ENCODE assay signal across 8 mouse cellular contexts in the genomic region with DNA sequence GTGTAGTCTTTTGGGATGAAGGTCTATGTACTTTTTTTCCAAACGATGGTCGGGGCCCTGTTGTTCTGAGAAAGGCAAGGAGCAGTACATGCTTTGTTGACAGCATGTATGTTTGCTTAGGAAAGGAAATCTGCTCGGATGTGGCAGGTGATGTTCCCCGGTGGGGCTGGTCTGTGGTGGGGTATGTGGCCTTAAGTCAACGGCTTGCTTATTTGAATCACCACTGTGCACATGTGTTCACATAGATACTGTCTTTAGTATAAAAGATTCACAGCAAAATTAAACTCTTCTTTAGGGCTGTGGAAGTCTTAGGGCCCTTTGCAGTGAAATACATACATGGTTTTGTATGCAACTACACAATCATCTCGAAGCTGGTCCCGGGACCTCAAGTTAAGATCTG. TPM values are rescaled to one million over a fixed set of nuclear protein-coding genes. Genes with fewer than 3 reads are reported as not detected.
A peak's percentile ranks its signal among the peaks of the same experiment; 100 is the strongest.
DNase-seq lines count a peak whose midpoint lies in the region; ATAC-seq and TF ChIP-seq lines count a peak whose summit lies in the region.

No protein-coding gene starts in this region.

- TF ChIP-seq CTCF in liver, adult 2 months (IDR thresholded peaks at IDR 0.05; ENCODE audit: low read depth, low read length): no peak
- no peak for TF ChIP-seq CTCF in stomach, postnatal 0 days (IDR thresholded peaks at IDR 0.05; ENCODE audit: low read depth)

- no peaks in the 10 kb centered on the region for H3K27me3 ChIP-seq in liver, adult 2 months (ENCODE audit: control insufficient read depth, insufficient read depth, low read length)
- no peaks in the 10 kb centered on the region for H3K27me3 ChIP-seq in erythroblast, embryonic 14.5 days (ENCODE audit: control insufficient read depth)
- no peaks in the 10 kb centered on the region for H3K27me3 ChIP-seq in limb, embryonic 14.5 days (ENCODE audit: control insufficient read depth, insufficient read depth, low read length)
- H3K27me3 ChIP-seq in stomach, postnatal 0 days (ENCODE audit: control insufficient read depth, insufficient read depth, low read length): no peaks in the 10 kb centered on the region

- H3K9me3 ChIP-seq in erythroblast, embryonic 14.5 days (ENCODE audit: control insufficient read depth, low read length): no peaks in the 10 kb centered on the region
- no peaks in the 10 kb centered on the region for H3K9me3 ChIP-seq in limb, embryonic 14.5 days (ENCODE audit: control insufficient read depth, low read length)
- H3K9me3 ChIP-seq in stomach, postnatal 0 days (ENCODE audit: control insufficient read depth, low read length): no peaks in the 10 kb centered on the region

- no peak for TF ChIP-seq POLR2A in liver, adult 2 months (IDR thresholded peaks at IDR 0.05; ENCODE audit: extremely low read depth, insufficient read depth, low read length)
- no peak for TF ChIP-seq POLR2A in limb, embryonic 14.5 days (IDR thresholded peaks at IDR 0.05; ENCODE audit: borderline replicate concordance, extremely low read depth, insufficient read depth, insufficient read length)

- no peak for ATAC-seq in limb, embryonic 14.5 days (ENCODE audit: low FRiP score, low read depth)
- ATAC-seq in stomach, postnatal 0 days (ENCODE audit: low FRiP score, low TSS enrichment): no peak

- peaks cover 26% of the 10 kb centered on the region; the same call in 1 of the 2 replicates for H3K79me2 ChIP-seq in liver, adult 2 months (ENCODE audit: control insufficient read depth, insufficient read depth, low read length)

- peak overlapping the region; percentile 90 for H3K4me2 ChIP-seq in limb, embryonic 14.5 days (replicated peaks; ENCODE audit: low read depth, low read length, severe bottlenecking)
- H3K4me2 ChIP-seq in stomach, postnatal 0 days (replicated peaks; ENCODE audit: low read depth): peak overlapping the region; percentile 85

- H3K9ac ChIP-seq in liver, adult 2 months (ENCODE audit: low read depth, low read length): peak overlapping the region; percentile 31
- peak overlapping the region; percentile 99; the same call in 1 of the 2 replicates for H3K9ac ChIP-seq in limb, embryonic 14.5 days (ENCODE audit: low read depth, low read length, severe bottlenecking)
- H3K9ac ChIP-seq in stomach, postnatal 0 days (ENCODE audit: low read length): peak overlapping the region; percentile 96

- 4% methylated on average over 7 of the region's 7 CpGs for WGBS in liver, adult 2 months
- 42% methylated on average over 7 of the region's 7 CpGs for WGBS in limb, embryonic 14.5 days
- 21% methylated on average over 7 of the region's 7 CpGs for WGBS in stomach, postnatal 0 days

- no peak for DNase-seq in liver, adult 2 months (ENCODE audit: extremely low read depth, low read depth, low spot score)
- DNase-seq in liver: no peak
- no peak for DNase-seq in limb, embryonic 14.5 days (ENCODE audit: low spot score)
- DNase-seq in stomach, postnatal 0 days (ENCODE audit: low spot score): no peak
- no peak for DNase-seq in gastrocnemius, postnatal 14 days
- no peak for DNase-seq in embryo, embryonic 11 days
- DNase-seq in cerebellum, postnatal 14 days: no peak

- no peak overlapping the region for H3K27ac ChIP-seq in liver, adult 2 months (replicated peaks; ENCODE audit: insufficient read depth, low read depth, low read length)
- H3K27ac ChIP-seq in limb, embryonic 14.5 days (replicated peaks; ENCODE audit: low read depth, low read length): no peak overlapping the region
- no peak overlapping the region for H3K27ac ChIP-seq in stomach, postnatal 0 days (replicated peaks)

- peaks cover 17% of the 10 kb centered on the region for H3K4me1 ChIP-seq in liver, adult 2 months (ENCODE audit: control insufficient read depth, insufficient read depth, low read length)
- H3K4me1 ChIP-seq in erythroblast, embryonic 14.5 days (ENCODE audit: control insufficient read depth): peaks cover 53% of the 10 kb centered on the region
- peaks cover 23% of the 10 kb centered on the region for H3K4me1 ChIP-seq in limb, embryonic 14.5 days (ENCODE audit: control insufficient read depth, insufficient read depth, low read length)
- H3K4me1 ChIP-seq in stomach, postnatal 0 days (replicated peaks; ENCODE audit: control insufficient read depth, insufficient read depth): no peaks in the 10 kb centered on the region

- peak overlapping the region; percentile 75; the same call in 1 of the 2 replicates for H3K4me3 ChIP-seq in liver, adult 2 months (ENCODE audit: insufficient read depth, low read depth, low read length)
- peak overlapping the region; percentile 91 for H3K4me3 ChIP-seq in erythroblast, embryonic 14.5 days (replicated peaks)
- H3K4me3 ChIP-seq in limb, embryonic 14.5 days (replicated peaks; ENCODE audit: low read length): peak overlapping the region; percentile 90
- H3K4me3 ChIP-seq in stomach, postnatal 0 days (ENCODE audit: low read depth, low read length): peak overlapping the region; percentile 74

- TF ChIP-seq EP300 in stomach, postnatal 0 days (optimal IDR thresholded peaks at IDR 0.05): no peak

- no peaks in the 10 kb centered on the region for H3K36me3 ChIP-seq in liver, adult 2 months (ENCODE audit: control insufficient read depth, insufficient read depth, low read length)
- no peaks in the 10 kb centered on the region; the same call in 1 of the 2 replicates for H3K36me3 ChIP-seq in erythroblast, embryonic 14.5 days (ENCODE audit: control insufficient read depth)
- H3K36me3 ChIP-seq in limb, embryonic 14.5 days (ENCODE audit: control insufficient read depth, insufficient read depth, low read length): no peaks in the 10 kb centered on the region
- H3K36me3 ChIP-seq in stomach, postnatal 0 days (ENCODE audit: control insufficient read depth, insufficient read depth, low read length): no peaks in the 10 kb centered on the region

- intact Hi-C loops in gastrocnemius, postnatal 14 days (cut with DNase I; ENCODE audit: low total_unique reads): no loop called here

RNA-seq across cellular contexts. Expression of gene Zfp652, which starts 1.9 kb away (rescaled TPM):
- total RNA-seq in liver, adult 2 months (2014; rRNA removed): 9.1 and 12.7 TPM in 2 replicates
- 10.5 and 11.1 TPM in 2 replicates for polyA plus RNA-seq in liver, adult 2 months (2012; rRNA removed)
- polyA plus RNA-seq in erythroblast, embryonic 14.5 days (2012): 1.5 TPM in 2 replicates
- 25.3 and 31.2 TPM in 2 replicates for polyA plus RNA-seq in limb, embryonic 14.5 days (2012; rRNA removed)
- polyA plus RNA-seq in limb, embryonic 14.5 days (2014; fragmentation: Nextera tagmentation; extraction: Ambion mirVana): 13.3 and 13.8 TPM in 2 replicates
- 10.0 and 10.2 TPM in 2 replicates for polyA plus RNA-seq in stomach, postnatal 0 days (2015; fragmentation: Nextera tagmentation; extraction: Ambion mirVana)
- 10 to 100 TPM; 42.0 to 43.1 TPM for total RNA-seq in gastrocnemius, postnatal 14 days (2021)

RNA-seq across cellular contexts. Expression of gene B130006D01Rik, which starts 9.0 kb away (rescaled TPM):
- 1.0 and 1.9 TPM in 2 replicates for total RNA-seq in liver, adult 2 months (2014; rRNA removed)
- polyA plus RNA-seq in liver, adult 2 months (2012; rRNA removed): 0.02 and 0.10 TPM in 2 replicates
- not detected in 2 replicates for polyA plus RNA-seq in erythroblast, embryonic 14.5 days (2012)
- 0.34 and 0.46 TPM in 2 replicates for polyA plus RNA-seq in limb, embryonic 14.5 days (2012; rRNA removed)
- 1.6 and 2.2 TPM in 2 replicates for polyA plus RNA-seq in limb, embryonic 14.5 days (2014; fragmentation: Nextera tagmentation; extraction: Ambion mirVana)
- polyA plus RNA-seq in stomach, postnatal 0 days (2015; fragmentation: Nextera tagmentation; extraction: Ambion mirVana): 0.36 and 0.46 TPM in 2 replicates
- under 1 TPM; 0.24 to 0.25 TPM for total RNA-seq in gastrocnemius, postnatal 14 days (2021)

RNA-seq across cellular contexts. Expression of gene Phb, which starts 47.7 kb away (rescaled TPM):
- total RNA-seq in liver, adult 2 months (2014; rRNA removed): 137 and 153 TPM in 2 replicates
- polyA plus RNA-seq in liver, adult 2 months (2012; rRNA removed): 171 and 189 TPM in 2 replicates
- 9.7 and 17.2 TPM in 2 replicates for polyA plus RNA-seq in erythroblast, embryonic 14.5 days (2012)
- 209 and 309 TPM in 2 replicates for polyA plus RNA-seq in limb, embryonic 14.5 days (2012; rRNA removed)
- 226 and 227 TPM in 2 replicates for polyA plus RNA-seq in limb, embryonic 14.5 days (2014; fragmentation: Nextera tagmentation; extraction: Ambion mirVana)
- 190 and 202 TPM in 2 replicates for polyA plus RNA-seq in stomach, postnatal 0 days (2015; fragmentation: Nextera tagmentation; extraction: Ambion mirVana)
- total RNA-seq in gastrocnemius, postnatal 14 days (2021): 100 to 1,000 TPM; 149 to 153 TPM

Comparison
In these comparisons a context has a peak if more than half of its experiments do, and no peak if none do; other contexts are left out.
1. H3K9ac ChIP-seq: peak in every context shown above with its lines; median percentile 99 in limb, embryonic 14.5 days; 96 in stomach, postnatal 0 days; 31 in liver, adult 2 months.